Mouse (Mus musculus) hindbrain, embryonic 16.5 days (tissue): ENCODE data around the gene Bsg. TPM values are rescaled to one million over a fixed set of nuclear protein-coding genes. Genes with fewer than 3 reads are reported as not detected.

Experiments
- ATAC-seq: fragments of 200-750 bp; cut with Nextera tagmentation; 2 replicates; pipeline ENCODE4 v1.8.0; 2017; ENCODE audit warnings: moderate TSS enrichment, moderate library complexity
- H3K27ac ChIP-seq: fragments of 300-500 bp; sonication (generic); 2 replicates; pipeline ENCODE4 v1.5.1; 2014; ENCODE audit warnings: low read depth, mild to moderate bottlenecking, control low read depth, low read length, moderate library complexity
- H3K27me3 ChIP-seq: fragments of 300-500 bp; sonication (generic); replicated peaks from 2 replicates; pipeline ENCODE4 v1.6.1; 2014; ENCODE audit warnings: low read length; ENCODE audit not compliant: control insufficient read depth, insufficient read depth
- H3K36me3 ChIP-seq: fragments of 300-500 bp; sonication (generic); 2 replicates; pipeline ENCODE4 v1.6.1; 2014; ENCODE audit warnings: mild to moderate bottlenecking, low read length, moderate library complexity, mixed read lengths; ENCODE audit not compliant: control insufficient read depth, insufficient read depth
- H3K4me1 ChIP-seq: fragments of 300-500 bp; sonication (generic); 2 replicates; pipeline ENCODE4 v1.6.1; 2014; ENCODE audit warnings: low read depth, low read length; ENCODE audit not compliant: control insufficient read depth, insufficient read depth
- H3K4me2 ChIP-seq: fragments of 300-500 bp; sonication (generic); 2 replicates; pipeline ENCODE4 v1.6.1; 2014; ENCODE audit warnings: mild to moderate bottlenecking, low read length, control low read depth, moderate library complexity
- H3K4me3 ChIP-seq: fragments of 300-500 bp; sonication (generic); 2 replicates; pipeline ENCODE4 v1.5.1; 2014; ENCODE audit warnings: mild to moderate bottlenecking, low read length, control low read depth, moderate library complexity
- H3K9ac ChIP-seq: fragments of 300-500 bp; sonication (generic); 2 replicates; pipeline ENCODE4 v1.6.1; 2014; ENCODE audit warnings: low read depth, mild to moderate bottlenecking, control low read depth, low read length, moderate library complexity
- H3K9me3 ChIP-seq: fragments of 300-500 bp; sonication (generic); 2 replicates; pipeline ENCODE4 v1.6.1; 2014; ENCODE audit warnings: mild to moderate bottlenecking, low read length, moderate library complexity; ENCODE audit not compliant: control insufficient read depth
- WGBS: fragments of 180-500 bp; shearing (Covaris S2); extraction: QIAGEN DNeasy Blood & Tissue Kit; methylation state at CpG from one replicate; pipeline ENCODE4 v1.1.7; 2014; 5-methylcytosine and 5-hydroxymethylcytosine counted together
- polyA plus RNA-seq: library from polyadenylated mRNA; unstranded; fragments of >200 nt; fragmentation: Nextera tagmentation; extraction: Ambion mirVana; gene quantifications from 2 replicates; pipeline ENCODE4 v1.2.1, GENCODE M21; 2015

The Bsg gene
- polyA plus RNA-seq, 1 experiment from 2014 or later = 1,193 TPM

- Histone ChIP-seq H3K9me3 (no peaks in the 10 kb centered on the region), H3K27me3 (peaks cover 5% of the 10 kb centered on the region; the same call in 1 of the 2 replicates), H3K36me3 (peaks cover 2% of the 10 kb centered on the region; the same call in 1 of the 2 replicates), H3K4me3 (no peak overlapping the region), H3K27ac (no peak overlapping the region), H3K4me2 (no peak overlapping the region), H3K9ac (no peak overlapping the region), H3K4me1 (peaks cover 16% of the 10 kb centered on the region)
- WGBS = 62% methylated on average over 5 of the region's 5 CpGs
- no peak for ATAC-seq
Measured at GRCm38 (mm10) chr10:79721089-79721488, 16.8 kb downstream of the Bsg start.

- Histone ChIP-seq H3K27me3 (peaks cover 4% of the 10 kb centered on the region; the same call in 1 of the 2 replicates), H3K36me3 (peaks cover 2% of the 10 kb centered on the region; the same call in 1 of the 2 replicates), H3K4me1 (peaks cover 3% of the 10 kb centered on the region), H3K9me3 (no peaks in the 10 kb centered on the region), H3K9ac (no peak overlapping the region), H3K4me2 (no peak overlapping the region), H3K4me3 (no peak overlapping the region), H3K27ac (no peak overlapping the region)
- ATAC-seq = peak; percentile 26; the same call in 1 of the 2 replicates
- 57% methylated on average over 6 of the region's 6 CpGs for WGBS
Measured at GRCm38 (mm10) chr10:79723047-79723446, 18.8 kb downstream of the Bsg start.

- Histone ChIP-seq H3K9ac (no peak overlapping the region), H3K4me2 (no peak overlapping the region), H3K9me3 (no peaks in the 10 kb centered on the region), H3K27me3 (no peaks in the 10 kb centered on the region), H3K4me1 (no peaks in the 10 kb centered on the region; the same call in 1 of the 2 replicates), H3K4me3 (no peak overlapping the region), H3K36me3 (peaks cover 2% of the 10 kb centered on the region; the same call in 1 of the 2 replicates), H3K27ac (no peak overlapping the region)
- WGBS = 86% methylated on average over 7 of the region's 7 CpGs
- no peak for ATAC-seq
Measured at GRCm38 (mm10) chr10:79723692-79724091, 19.4 kb downstream of the Bsg start.

GRCm38 (mm10) chr10:79726090-79726489 is 21.8 kb downstream of the Bsg start:
- H3K4me2 ChIP-seq = no peak overlapping the region
- ATAC-seq = no peak
- WGBS = 38% methylated on average over 11 of the region's 11 CpGs

GRCm38 (mm10) chr10:79728323-79729249 is 24.3 kb downstream of the Bsg start:
- ATAC-seq = no peak
- Histone ChIP-seq H3K36me3 (peaks cover 13% of the 10 kb centered on the region), H3K27me3 (no peaks in the 10 kb centered on the region), H3K4me3 (no peak overlapping the region), H3K9ac (no peak overlapping the region), H3K27ac (no peak overlapping the region), H3K4me1 (no peaks in the 10 kb centered on the region; the same call in 1 of the 2 replicates), H3K4me2 (no peak overlapping the region), H3K9me3 (no peaks in the 10 kb centered on the region)
- WGBS = 64% methylated on average over 28 of the region's 28 CpGs

More at GRCm38 (mm10) chr10:79726090-79726489, 21.8 kb downstream of the Bsg start:
- H3K4me1 ChIP-seq = no peaks in the 10 kb centered on the region; the same call in 1 of the 2 replicates
- H3K4me3 ChIP-seq = no peak overlapping the region
- no peaks in the 10 kb centered on the region for H3K27me3 ChIP-seq
- H3K27ac ChIP-seq = no peak overlapping the region
- peaks cover 4% of the 10 kb centered on the region for H3K36me3 ChIP-seq
- no peak overlapping the region for H3K9ac ChIP-seq
- no peaks in the 10 kb centered on the region for H3K9me3 ChIP-seq

- H3K27me3 ChIP-seq = no peaks in the 10 kb centered on the region
- H3K27ac ChIP-seq = no peak overlapping the region
- H3K4me2 ChIP-seq = no peak overlapping the region
- no peaks in the 10 kb centered on the region; the same call in 1 of the 2 replicates for H3K4me1 ChIP-seq
- no peak for ATAC-seq
- 70% methylated on average over 13 of the region's 13 CpGs for WGBS
- H3K36me3 ChIP-seq = peaks cover 19% of the 10 kb centered on the region
- no peak overlapping the region for H3K9ac ChIP-seq
- no peaks in the 10 kb centered on the region for H3K9me3 ChIP-seq
- no peak overlapping the region for H3K4me3 ChIP-seq
Measured at GRCm38 (mm10) chr10:79729357-79729965, 25.2 kb downstream of the Bsg start.

- H3K4me2 ChIP-seq = no peak overlapping the region
- H3K9ac ChIP-seq = no peak overlapping the region
- peaks cover 48% of the 10 kb centered on the region for H3K36me3 ChIP-seq
- H3K27ac ChIP-seq = no peak overlapping the region
- H3K27me3 ChIP-seq = peaks cover 2% of the 10 kb centered on the region; the same call in 1 of the 2 replicates
- no peak overlapping the region for H3K4me3 ChIP-seq
- 100% methylated on average over 1 of the region's 1 CpGs for WGBS
- no peak for ATAC-seq
- no peaks in the 10 kb centered on the region; the same call in 1 of the 2 replicates for H3K4me1 ChIP-seq
- peaks cover 8% of the 10 kb centered on the region; the same call in 1 of the 2 replicates for H3K9me3 ChIP-seq
Measured at GRCm38 (mm10) chr10:79732500-79732899, 28.2 kb downstream of the Bsg start.

- Histone ChIP-seq H3K9ac (no peak overlapping the region), H3K4me3 (no peak overlapping the region), H3K4me2 (no peak overlapping the region), H3K27ac (no peak overlapping the region), H3K9me3 (peaks cover 22% of the 10 kb centered on the region), H3K27me3 (peaks cover 2% of the 10 kb centered on the region; the same call in 1 of the 2 replicates), H3K36me3 (peaks cover 61% of the 10 kb centered on the region), H3K4me1 (no peaks in the 10 kb centered on the region; the same call in 1 of the 2 replicates)
- no peak for ATAC-seq
- WGBS = 95% methylated on average over 15 of the region's 15 CpGs
Measured at GRCm38 (mm10) chr10:79733847-79734246, 29.6 kb downstream of the Bsg start.

- Histone ChIP-seq H3K4me1 (no peaks in the 10 kb centered on the region), H3K9me3 (peaks cover 37% of the 10 kb centered on the region), H3K36me3 (peaks cover 76% of the 10 kb centered on the region), H3K4me3 (no peak overlapping the region), H3K27me3 (peaks cover 2% of the 10 kb centered on the region; the same call in 1 of the 2 replicates), H3K9ac (no peak overlapping the region), H3K27ac (no peak overlapping the region), H3K4me2 (no peak overlapping the region; the same call in 1 of the 2 replicates)
- no peak for ATAC-seq
- WGBS = 37% methylated on average over 43 of the region's 52 CpGs
Measured at GRCm38 (mm10) chr10:79735361-79735760, 31.1 kb downstream of the Bsg start.
